ENCODE assay signal across 8 mouse cellular contexts in the genomic region with DNA sequence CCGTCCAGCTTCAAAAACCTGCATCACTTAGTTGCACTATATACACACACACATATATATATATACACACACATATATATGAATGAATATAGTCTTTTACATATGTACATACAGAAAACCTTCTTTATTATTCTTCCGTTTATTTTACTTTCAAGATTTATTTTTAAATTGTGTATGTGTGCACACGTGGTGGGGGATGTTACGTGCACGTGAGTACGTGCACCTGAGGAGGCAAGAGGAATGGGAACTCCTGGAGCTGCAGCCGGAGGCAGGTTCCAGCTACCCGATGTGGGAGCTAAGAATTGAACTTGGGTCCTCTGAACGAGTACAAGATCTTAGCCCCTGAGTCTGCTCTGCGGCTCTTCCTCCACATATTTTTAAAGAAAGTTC. TPM values are rescaled to one million over a fixed set of nuclear protein-coding genes. Genes with fewer than 3 reads are reported as not detected.
DNase-seq lines count a peak whose midpoint lies in the region; ATAC-seq and TF ChIP-seq lines count a peak whose summit lies in the region.

No protein-coding gene starts in this region.

- ATAC-seq in embryonic facial prominence, embryonic 14.5 days (ENCODE audit: low read depth), result no peak
- ATAC-seq in limb, embryonic 11.5 days (ENCODE audit: insufficient number of reproducible peaks, low FRiP score, low TSS enrichment, low read depth), result no peak
- ATAC-seq in neural tube, embryonic 15.5 days (ENCODE audit: low FRiP score), result 0 out of 2 replicates have a peak, but pooled peaks have one; percentile 18

- peaks cover 38% of the 10 kb centered on the region for H3K36me3 ChIP-seq in embryonic facial prominence, embryonic 14.5 days (ENCODE audit: control insufficient read depth, insufficient read depth, low read length)
- peaks cover 4% of the 10 kb centered on the region; the same call in 1 of the 2 replicates for H3K36me3 ChIP-seq in limb, embryonic 11.5 days (ENCODE audit: control insufficient read depth, insufficient read depth, low read length)
- peaks cover 20% of the 10 kb centered on the region for H3K36me3 ChIP-seq in neural tube, embryonic 15.5 days

- intact Hi-C loops in left cerebral cortex, adult 2 months (cut with DNase I), result loop anchor here (5.0 to 10.0 kb wide), 3 partner anchors 39 to 749 kb away; a partner anchor contains a TSS
- intact Hi-C loops in left cerebral cortex, postnatal 36 days (cut with DNase I), result loop anchor here (2.0 to 5.0 kb wide), 2 partner anchors 37 to 179 kb away; a partner anchor contains a TSS

- TF ChIP-seq CTCF in left cerebral cortex, adult 2 months (IDR thresholded peaks at IDR 0.05), result no peak

- H3K9ac ChIP-seq in embryonic facial prominence, embryonic 14.5 days (ENCODE audit: low read depth, low read length), result peak overlapping the region; percentile 96
- peak overlapping the region; percentile 99 for H3K9ac ChIP-seq in limb, embryonic 11.5 days (ENCODE audit: low read length)
- H3K9ac ChIP-seq in neural tube, embryonic 15.5 days (replicated peaks), result peak overlapping the region; percentile 53

- H3K4me1 ChIP-seq in embryonic facial prominence, embryonic 14.5 days (ENCODE audit: control insufficient read depth, insufficient read depth, low read length), result peaks cover 17% of the 10 kb centered on the region
- H3K4me1 ChIP-seq in limb, embryonic 11.5 days (ENCODE audit: control insufficient read depth, insufficient read depth, low read length), result peaks cover 14% of the 10 kb centered on the region
- H3K4me1 ChIP-seq in neural tube, embryonic 15.5 days, result peaks cover 31% of the 10 kb centered on the region

- H3K4me3 ChIP-seq in left cerebral cortex, adult 2 months, result peak overlapping the region; percentile 85
- peak overlapping the region; percentile 99 for H3K4me3 ChIP-seq in embryonic facial prominence, embryonic 14.5 days (ENCODE audit: low read depth, low read length)
- peak overlapping the region; percentile 99 for H3K4me3 ChIP-seq in limb, embryonic 11.5 days (ENCODE audit: low read depth, low read length)
- peak overlapping the region; percentile 100 for H3K4me3 ChIP-seq in neural tube, embryonic 15.5 days (replicated peaks)

- peak overlapping the region; percentile 80 for H3K4me2 ChIP-seq in embryonic facial prominence, embryonic 14.5 days (ENCODE audit: low read depth, low read length)
- H3K4me2 ChIP-seq in limb, embryonic 11.5 days (ENCODE audit: low read depth, severe bottlenecking), result peak overlapping the region; percentile 50
- peak overlapping the region; percentile 83 for H3K4me2 ChIP-seq in neural tube, embryonic 15.5 days

- WGBS in embryonic facial prominence, embryonic 14.5 days, result 21% methylated on average over 10 of the region's 10 CpGs
- 21% methylated on average over 10 of the region's 10 CpGs for WGBS in limb, embryonic 11.5 days
- WGBS in neural tube, embryonic 15.5 days, result 20% methylated on average over 10 of the region's 10 CpGs

- H3K27me3 ChIP-seq in embryonic facial prominence, embryonic 14.5 days (replicated peaks; ENCODE audit: control insufficient read depth, insufficient read depth, low read length), result no peaks in the 10 kb centered on the region
- H3K27me3 ChIP-seq in limb, embryonic 11.5 days (ENCODE audit: control insufficient read depth, insufficient read depth, low read length), result no peaks in the 10 kb centered on the region
- H3K27me3 ChIP-seq in neural tube, embryonic 15.5 days (replicated peaks), result no peaks in the 10 kb centered on the region

- no peak for DNase-seq in left cerebral cortex, adult 2 months (ENCODE audit: extremely low spot score in 1 of 2, low spot score in 2 of 2)
- DNase-seq in left cerebral cortex, postnatal 36 days (ENCODE audit: low spot score in 2 of 2), result no peak
- DNase-seq in embryonic facial prominence, embryonic 14.5 days (ENCODE audit: low spot score), result peak; percentile 12
- DNase-seq in limb, embryonic 11.5 days (ENCODE audit: low spot score), result no peak
- DNase-seq in frontal cortex, postnatal 10 days (ENCODE audit: low spot score in 2 of 2), result no peak
- DNase-seq in cerebellum, postnatal 10 days, result no peak
- no peak for DNase-seq in adrenal gland, adult 2 months

- H3K27ac ChIP-seq in left cerebral cortex, adult 2 months, result peak overlapping the region; percentile 95
- H3K27ac ChIP-seq in embryonic facial prominence, embryonic 14.5 days (replicated peaks; ENCODE audit: low read depth, low read length), result peak overlapping the region; percentile 96
- peak overlapping the region; percentile 97 for H3K27ac ChIP-seq in limb, embryonic 11.5 days (replicated peaks; ENCODE audit: low read depth, low read length)
- H3K27ac ChIP-seq in neural tube, embryonic 15.5 days (replicated peaks), result peak overlapping the region; percentile 96

- no peaks in the 10 kb centered on the region for H3K9me3 ChIP-seq in embryonic facial prominence, embryonic 14.5 days (ENCODE audit: control insufficient read depth, low read length)
- H3K9me3 ChIP-seq in limb, embryonic 11.5 days (ENCODE audit: control insufficient read depth, low read length), result no peaks in the 10 kb centered on the region
- no peaks in the 10 kb centered on the region for H3K9me3 ChIP-seq in neural tube, embryonic 15.5 days (replicated peaks)

RNA-seq across cellular contexts. Expression of a gene that starts 0.8 kb away (rescaled TPM):
- 10 to 100 TPM; 76.2 to 79.7 TPM for total RNA-seq in left cerebral cortex, adult 2 months (2021)
- total RNA-seq in left cerebral cortex, postnatal 36 days (2021), result 10 to 100 TPM; 60.9 to 85.3 TPM
- polyA plus RNA-seq in embryonic facial prominence, embryonic 14.5 days (2014; fragmentation: Nextera tagmentation; extraction: Ambion mirVana), result 46.9 and 48.4 TPM in 2 replicates
- polyA plus RNA-seq in limb, embryonic 11.5 days (2014; fragmentation: Nextera tagmentation; extraction: Ambion mirVana), result 71.5 and 77.1 TPM in 2 replicates
- polyA plus RNA-seq in neural tube, embryonic 15.5 days (2015; fragmentation: Nextera tagmentation; extraction: Ambion mirVana), result 23.6 and 27.1 TPM in 2 replicates
- 10 to 100 TPM; 70.8 to 78.3 TPM for total RNA-seq in adrenal gland, adult 2 months (2021)
- polyA plus RNA-seq in adrenal gland, adult 2 months (2012; rRNA removed), result 26.8 and 30.8 TPM in 2 replicates

RNA-seq across cellular contexts. Expression of a gene that starts 18.1 kb away (rescaled TPM):
- total RNA-seq in left cerebral cortex, adult 2 months (2021), result 10 to 100 TPM; 50.6 to 54.6 TPM
- total RNA-seq in left cerebral cortex, postnatal 36 days (2021), result 10 to 100 TPM; 54.7 to 58.3 TPM
- 44.3 and 44.4 TPM in 2 replicates for polyA plus RNA-seq in embryonic facial prominence, embryonic 14.5 days (2014; fragmentation: Nextera tagmentation; extraction: Ambion mirVana)
- polyA plus RNA-seq in limb, embryonic 11.5 days (2014; fragmentation: Nextera tagmentation; extraction: Ambion mirVana), result 39.5 and 45.6 TPM in 2 replicates
- 44.6 and 46.4 TPM in 2 replicates for polyA plus RNA-seq in neural tube, embryonic 15.5 days (2015; fragmentation: Nextera tagmentation; extraction: Ambion mirVana)
- 10 to 100 TPM; 77.9 to 95.3 TPM for total RNA-seq in adrenal gland, adult 2 months (2021)
- polyA plus RNA-seq in adrenal gland, adult 2 months (2012; rRNA removed), result 52.4 and 79.9 TPM in 2 replicates

RNA-seq across cellular contexts. Expression of a gene that starts 36.8 kb away (rescaled TPM):
- 10 to 100 TPM; 26.1 to 27.0 TPM for total RNA-seq in left cerebral cortex, adult 2 months (2021)
- total RNA-seq in left cerebral cortex, postnatal 36 days (2021), result 10 to 100 TPM; 28.4 to 30.8 TPM
- polyA plus RNA-seq in embryonic facial prominence, embryonic 14.5 days (2014; fragmentation: Nextera tagmentation; extraction: Ambion mirVana), result 24.1 and 30.1 TPM in 2 replicates
- 21.4 and 22.5 TPM in 2 replicates for polyA plus RNA-seq in limb, embryonic 11.5 days (2014; fragmentation: Nextera tagmentation; extraction: Ambion mirVana)
- 15.8 and 17.5 TPM in 2 replicates for polyA plus RNA-seq in neural tube, embryonic 15.5 days (2015; fragmentation: Nextera tagmentation; extraction: Ambion mirVana)
- total RNA-seq in adrenal gland, adult 2 months (2021), result 10 to 100 TPM; 22.7 to 35.9 TPM
- polyA plus RNA-seq in adrenal gland, adult 2 months (2012; rRNA removed), result 8.7 and 9.2 TPM in 2 replicates
